Mouse (Mus musculus) embryonic facial prominence, embryonic 10.5 days (tissue): Measurements from ENCODE around the gene Arhgap31. TPM values are rescaled to one million over a fixed set of nuclear protein-coding genes. Genes with fewer than 3 reads are reported as not detected.

ENCODE experiments used
- DNase-seq: peaks from one replicate; pipeline ENCODE4 v3.0.0-alpha.2; 2017; ENCODE audit warnings: low spot score
- H3K27ac ChIP-seq: fragments of 300-500 bp; sonication (generic); replicated peaks from 2 replicates; pipeline ENCODE4 v1.5.1; 2016; ENCODE audit warnings: mild to moderate bottlenecking
- H3K27me3 ChIP-seq: fragments of 300-500 bp; sonication (generic); replicated peaks from 2 replicates; pipeline ENCODE4 v1.6.1; 2016; ENCODE audit warnings: low read depth, mild to moderate bottlenecking; ENCODE audit not compliant: poor library complexity, severe bottlenecking
- H3K36me3 ChIP-seq: fragments of 300-500 bp; sonication (generic); replicated peaks from 2 replicates; pipeline ENCODE4 v1.6.1; 2016; ENCODE audit warnings: mild to moderate bottlenecking, moderate library complexity
- H3K4me1 ChIP-seq: fragments of 300-500 bp; sonication (generic); 2 replicates; pipeline ENCODE4 v1.6.1; 2016
- H3K4me3 ChIP-seq: fragments of 300-500 bp; sonication (generic); 2 replicates; pipeline ENCODE4 v1.5.1; 2016; ENCODE audit warnings: mild to moderate bottlenecking, moderate library complexity
- H3K9me3 ChIP-seq: fragments of 300-500 bp; sonication (generic); 2 replicates; pipeline ENCODE4 v1.6.1; 2016; ENCODE audit warnings: mild to moderate bottlenecking
- WGBS: fragments of 180-500 bp; shearing (Covaris S2); methylation state at CpG from one replicate; pipeline ENCODE4 v1.1.7; 2016; 5-methylcytosine and 5-hydroxymethylcytosine counted together
- polyA plus RNA-seq: library from polyadenylated mRNA; unstranded; fragments of >200 nt; fragmentation: Nextera tagmentation; extraction: Ambion mirVana; gene quantifications from 2 replicates; pipeline ENCODE4 v1.2.1, GENCODE M21; 2016

The Arhgap31 gene
- polyA plus RNA-seq, 1 experiment from 2014 or later: 12.0 TPM

GRCm38 (mm10) chr16:38598986-38599680 lies 113.9 kb downstream of the Arhgap31 start:
- no peaks in the 10 kb centered on the region for H3K9me3 ChIP-seq
- no peak overlapping the region for H3K4me3 ChIP-seq
- no peaks in the 10 kb centered on the region for H3K27me3 ChIP-seq
- peaks cover 53% of the 10 kb centered on the region for H3K36me3 ChIP-seq
- no peak for DNase-seq
- H3K27ac ChIP-seq: no peak overlapping the region
- 0 out of 2 replicates have a peak, but pooled peaks cover 4% of the 10 kb centered on the region for H3K4me1 ChIP-seq
- 82% methylated on average over 11 of the region's 11 CpGs for WGBS

GRCm38 (mm10) chr16:38596651-38597050 lies 116.4 kb downstream of the Arhgap31 start:
- H3K27ac ChIP-seq: no peak overlapping the region
- H3K36me3 ChIP-seq: peaks cover 54% of the 10 kb centered on the region
- H3K4me1 ChIP-seq: no peaks in the 10 kb centered on the region
- 95% methylated on average over 2 of the region's 2 CpGs for WGBS
- H3K4me3 ChIP-seq: no peak overlapping the region
- no peak for DNase-seq
- no peaks in the 10 kb centered on the region for H3K27me3 ChIP-seq
- H3K9me3 ChIP-seq: no peaks in the 10 kb centered on the region

GRCm38 (mm10) chr16:38596099-38596498 lies 117.0 kb downstream of the Arhgap31 start:
- Histone ChIP-seq H3K4me3 (no peak overlapping the region), H3K4me1 (no peaks in the 10 kb centered on the region), H3K27ac (no peak overlapping the region), H3K27me3 (no peaks in the 10 kb centered on the region), H3K9me3 (no peaks in the 10 kb centered on the region), H3K36me3 (peaks cover 54% of the 10 kb centered on the region)
- 84% methylated on average over 2 of the region's 2 CpGs for WGBS
- no peak for DNase-seq

- Histone ChIP-seq H3K4me3 (no peak overlapping the region), H3K27me3 (no peaks in the 10 kb centered on the region), H3K27ac (no peak overlapping the region), H3K4me1 (no peaks in the 10 kb centered on the region), H3K36me3 (peaks cover 57% of the 10 kb centered on the region), H3K9me3 (no peaks in the 10 kb centered on the region)
- DNase-seq: no peak
- WGBS: 87% methylated on average over 1 of the region's 1 CpGs
These were observed 118.6 kb downstream of the Arhgap31 start for GRCm38 (mm10) chr16:38594435-38594834.

- Histone ChIP-seq H3K36me3 (peaks cover 72% of the 10 kb centered on the region), H3K4me3 (no peak overlapping the region), H3K9me3 (no peaks in the 10 kb centered on the region), H3K27ac (no peak overlapping the region), H3K4me1 (no peaks in the 10 kb centered on the region), H3K27me3 (no peaks in the 10 kb centered on the region)
- 95% methylated on average over 4 of the region's 4 CpGs for WGBS
- no peak for DNase-seq
These were observed 120.1 kb downstream of the Arhgap31 start for GRCm38 (mm10) chr16:38592946-38593345.

- no peaks in the 10 kb centered on the region for H3K27me3 ChIP-seq
- no peak for DNase-seq
- H3K36me3 ChIP-seq: peaks cover 80% of the 10 kb centered on the region
- no peaks in the 10 kb centered on the region for H3K4me1 ChIP-seq
- H3K4me3 ChIP-seq: no peak overlapping the region
- H3K9me3 ChIP-seq: no peaks in the 10 kb centered on the region
- WGBS: 89% methylated on average over 12 of the region's 12 CpGs
- no peak overlapping the region for H3K27ac ChIP-seq
These were observed 120.9 kb downstream of the Arhgap31 start for GRCm38 (mm10) chr16:38592026-38592678.

GRCm38 (mm10) chr16:38591506-38591905 lies 121.6 kb downstream of the Arhgap31 start:
- H3K27ac ChIP-seq: no peak overlapping the region
- 77% methylated on average over 3 of the region's 3 CpGs for WGBS
- H3K4me3 ChIP-seq: no peak overlapping the region
- peaks cover 87% of the 10 kb centered on the region for H3K36me3 ChIP-seq
- DNase-seq: no peak
- H3K27me3 ChIP-seq: no peaks in the 10 kb centered on the region
- no peaks in the 10 kb centered on the region for H3K4me1 ChIP-seq
- H3K9me3 ChIP-seq: no peaks in the 10 kb centered on the region

GRCm38 (mm10) chr16:38587572-38587971 lies 125.5 kb downstream of the Arhgap31 start:
- H3K9me3 ChIP-seq: no peaks in the 10 kb centered on the region
- H3K27me3 ChIP-seq: no peaks in the 10 kb centered on the region
- peaks cover 95% of the 10 kb centered on the region for H3K36me3 ChIP-seq
- H3K4me3 ChIP-seq: no peak overlapping the region
- 91% methylated on average over 4 of the region's 4 CpGs for WGBS
- no peak overlapping the region for H3K27ac ChIP-seq
- H3K4me1 ChIP-seq: no peaks in the 10 kb centered on the region
- DNase-seq: no peak

- Histone ChIP-seq H3K36me3 (peaks cover 95% of the 10 kb centered on the region), H3K9me3 (no peaks in the 10 kb centered on the region), H3K4me3 (no peak overlapping the region), H3K4me1 (no peaks in the 10 kb centered on the region), H3K27me3 (no peaks in the 10 kb centered on the region), H3K27ac (no peak overlapping the region)
- 93% methylated on average over 5 of the region's 5 CpGs for WGBS
- DNase-seq: no peak
These were observed 125.9 kb downstream of the Arhgap31 start for GRCm38 (mm10) chr16:38587163-38587562.

- H3K27me3 ChIP-seq: no peaks in the 10 kb centered on the region
- H3K4me3 ChIP-seq: no peak overlapping the region
- no peak overlapping the region for H3K27ac ChIP-seq
- H3K36me3 ChIP-seq: peaks cover 98% of the 10 kb centered on the region
- no peaks in the 10 kb centered on the region for H3K9me3 ChIP-seq
- WGBS: 89% methylated on average over 5 of the region's 5 CpGs
- DNase-seq: no peak
- no peaks in the 10 kb centered on the region for H3K4me1 ChIP-seq
These were observed 127.9 kb downstream of the Arhgap31 start for GRCm38 (mm10) chr16:38585186-38585585.

- no peaks in the 10 kb centered on the region for H3K27me3 ChIP-seq
- H3K27ac ChIP-seq: no peak overlapping the region
- H3K36me3 ChIP-seq: peaks cover 98% of the 10 kb centered on the region
- H3K4me3 ChIP-seq: no peak overlapping the region
- no peaks in the 10 kb centered on the region for H3K4me1 ChIP-seq
- WGBS: 90% methylated on average over 7 of the region's 7 CpGs
- no peaks in the 10 kb centered on the region for H3K9me3 ChIP-seq
- no peak for DNase-seq
These were observed 128.3 kb downstream of the Arhgap31 start for GRCm38 (mm10) chr16:38584761-38585160.

GRCm38 (mm10) chr16:38571481-38571880 lies 141.6 kb downstream of the Arhgap31 start:
- Histone ChIP-seq H3K36me3 (peaks cover 93% of the 10 kb centered on the region), H3K9me3 (no peaks in the 10 kb centered on the region), H3K27ac (no peak overlapping the region), H3K4me1 (no peaks in the 10 kb centered on the region), H3K4me3 (no peak overlapping the region), H3K27me3 (no peaks in the 10 kb centered on the region)
- DNase-seq: no peak
- WGBS: 93% methylated on average over 3 of the region's 3 CpGs

GRCm38 (mm10) chr16:38568192-38568591 lies 144.9 kb downstream of the Arhgap31 start:
- Histone ChIP-seq H3K27me3 (no peaks in the 10 kb centered on the region), H3K27ac (no peak overlapping the region), H3K4me3 (no peak overlapping the region), H3K4me1 (peaks cover 9% of the 10 kb centered on the region), H3K36me3 (peaks cover 91% of the 10 kb centered on the region), H3K9me3 (no peaks in the 10 kb centered on the region)
- DNase-seq: no peak
- WGBS: 94% methylated on average over 5 of the region's 5 CpGs
